Mouse (Mus musculus) heart, postnatal 14 days (tissue): ENCODE results near the gene Iqcf5. TPM values are rescaled to one million over a fixed set of nuclear protein-coding genes. Genes with fewer than 3 reads are reported as not detected.

Experiments used
- DNase-seq, 2 experiments: peaks; one replicate each; pipeline ENCODE4 v3.0.0; 2021 to 2022
- intact Hi-C: fragments of 180-260 bp; cut with DNase I; formaldehyde crosslinking; loops from one replicate; pipeline ENCODE4 v1.15.1; 2025
- long read RNA-seq, 2 experiments: library from polyadenylated mRNA; stranded (forward); transcript quantifications; one replicate each; pipeline ENCODE4 v2.0.0; 2021
- total RNA-seq, 2 experiments: library from RNA; stranded (reverse); gene quantifications; 2 replicates each; pipeline ENCODE4 v1.2.3; 2021

Iqcf5 gene
- total RNA-seq = not detected
- long read RNA-seq, experiment 1 = 0 reads
- long read RNA-seq, experiment 2 = 0 reads

GRCm38 (mm10) chr9:106514273-106514672 lies at the start of gene Iqcf5:
TSS of gene Iqcf5 (plus strand) at chr9:106514573.
- no peak for DNase-seq
- intact Hi-C loops = no loop called here

- peak; percentile 71 to 73 for DNase-seq
- intact Hi-C loops = no loop called here
These were observed 49.4 kb upstream of the Iqcf5 start for GRCm38 (mm10) chr9:106464751-106465541.

GRCm38 (mm10) chr9:106465571-106466200 lies 48.7 kb upstream of the Iqcf5 start, which contains the start of gene Gpr62:
TSS of gene Gpr62 (minus strand) at chr9:106465938.
- intact Hi-C loops = no loop called here
- no peak for DNase-seq

- no peak for DNase-seq
- intact Hi-C loops = no loop called here
These were observed 47.7 kb upstream of the Iqcf5 start for GRCm38 (mm10) chr9:106466721-106467120.

GRCm38 (mm10) chr9:106467746-106468145 lies 46.6 kb upstream of the Iqcf5 start:
- intact Hi-C loops = no loop called here
- no peak for DNase-seq

GRCm38 (mm10) chr9:106469317-106469716 lies 45.1 kb upstream of the Iqcf5 start:
- DNase-seq = no peak
- intact Hi-C loops = no loop called here

- intact Hi-C loops = no loop called here
- DNase-seq = no peak
These were observed 44.6 kb upstream of the Iqcf5 start for GRCm38 (mm10) chr9:106469776-106470175.

- intact Hi-C loops = no loop called here
- DNase-seq = peak; percentile 1 to 2
These were observed 43.2 kb upstream of the Iqcf5 start for GRCm38 (mm10) chr9:106470991-106471750.

- intact Hi-C loops = no loop called here
These were observed 42.5 kb upstream of the Iqcf5 start for GRCm38 (mm10) chr9:106471892-106472291.

GRCm38 (mm10) chr9:106472321-106472720 lies 42.1 kb upstream of the Iqcf5 start:
- peak; percentile 17 to 22 for DNase-seq
- intact Hi-C loops = no loop called here

More at GRCm38 (mm10) chr9:106471892-106472291, 42.5 kb upstream of the Iqcf5 start:
- peak; percentile 71 to 72 for DNase-seq

- peak; percentile 4 to 5 for DNase-seq
- intact Hi-C loops = no loop called here
These were observed 41.2 kb upstream of the Iqcf5 start for GRCm38 (mm10) chr9:106473081-106473752.

- intact Hi-C loops = loop anchor here (2.0 kb wide), 1 partner anchor 45 kb away; the partner anchor contains the start of gene Rpl29
- peak; percentile 3 to 5 for DNase-seq
These were observed 40.6 kb upstream of the Iqcf5 start for GRCm38 (mm10) chr9:106473753-106474105.

- DNase-seq = peak; percentile 75 to 81
- intact Hi-C loops = loop anchor here (2.0 kb wide), 1 partner anchor 46 kb away; the partner anchor contains the start of gene Rpl29
These were observed 39.9 kb upstream of the Iqcf5 start for GRCm38 (mm10) chr9:106474456-106474855.

GRCm38 (mm10) chr9:106475046-106475445 lies 39.3 kb upstream of the Iqcf5 start:
- peak; percentile 48 to 56 for DNase-seq
- intact Hi-C loops = loop anchor here (2.0 to 5.0 kb wide), 3 partner anchors 46 to 168 kb away; partner anchors contain the start of genes Dusp7 and Rpl29

GRCm38 (mm10) chr9:106475663-106476001 lies 38.7 kb upstream of the Iqcf5 start, which contains the start of gene Rrp9:
TSS of gene Rrp9 (plus strand) at chr9:106475963.
- intact Hi-C loops = loop anchor here (1.0 to 5.0 kb wide), 5 partner anchors 27 to 187 kb away; partner anchors contain the start of genes Dusp7 and Rpl29

GRCm38 (mm10) chr9:106476002-106476923 lies 38.1 kb upstream of the Iqcf5 start:
- DNase-seq = peak; percentile 63 to 68
- intact Hi-C loops = loop anchor here (1.0 to 5.0 kb wide), 4 partner anchors 28 to 187 kb away; partner anchors contain the start of gene Dusp7

More at GRCm38 (mm10) chr9:106475663-106476001, 38.7 kb upstream of the Iqcf5 start, which contains the start of gene Rrp9:
- no peak for DNase-seq

GRCm38 (mm10) chr9:106476924-106477484 lies 37.4 kb upstream of the Iqcf5 start, which contains the start of gene Parp3:
TSS of gene Parp3 (minus strand) at chr9:106476949.
- peak; percentile 97 to 98 for DNase-seq
- intact Hi-C loops = loop anchor here (1.0 to 5.0 kb wide), 4 partner anchors 29 to 188 kb away; partner anchors contain the start of gene Dusp7

GRCm38 (mm10) chr9:106477649-106478048 lies 36.7 kb upstream of the Iqcf5 start:
- intact Hi-C loops = loop anchor here (2.0 to 5.0 kb wide), 3 partner anchors 110 to 189 kb away; partner anchors contain the start of gene Dusp7
- no peak for DNase-seq
